Mouse (Mus musculus): Measurements from ENCODE around the gene Ier5. TPM values are rescaled to one million over a fixed set of nuclear protein-coding genes. Genes with fewer than 3 reads are reported as not detected.

Ier5 gene
- total and polyA plus RNA-seq, 3 experiments: 47.7 to 59.3 (median 58.8) TPM

DNA sequence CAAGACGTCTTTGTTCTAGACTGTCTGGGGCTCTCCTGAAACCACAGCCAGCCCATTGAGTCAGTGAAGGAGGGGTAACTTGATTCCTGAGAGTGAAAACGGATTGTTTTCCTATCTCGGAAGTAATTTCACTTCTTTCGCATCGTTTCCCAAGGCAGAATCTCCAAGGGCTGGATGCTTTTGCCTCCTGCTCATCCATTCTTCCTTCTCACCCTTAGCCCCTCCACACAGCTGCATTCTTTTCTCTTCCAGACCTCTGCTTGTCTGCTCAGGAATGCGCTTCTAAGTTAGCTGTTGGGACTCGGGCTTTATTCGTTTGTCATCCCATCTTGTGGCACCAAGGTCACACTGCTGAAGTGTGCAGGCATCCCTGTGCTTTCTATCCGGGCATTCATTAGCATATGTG, 46.7 kb downstream of the Ier5 start:
- Histone ChIP-seq H3K4me1 (ENCODE audit: control insufficient read depth in 1 of 2, insufficient read depth in 2 of 2) (peaks cover 44 to 80% of the 10 kb centered on the region in 2 experiments), H3K27me3 (replicated peaks) (no peaks in the 10 kb centered on the region), H3K36me3 (replicated peaks in 1 of 2; ENCODE audit: control insufficient read depth in 1 of 2, insufficient read depth in 1 of 2, low read length in 1 of 2) (no peaks in the 10 kb centered on the region), H3K27ac (ENCODE audit: insufficient read depth, low read depth) (no peak overlapping the region), H3K4me2 (ENCODE audit: insufficient read depth, low read depth, poor library complexity, severe bottlenecking) (peak overlapping the region; percentile 64; the same call in 1 of the 2 replicates), H3K9ac (ENCODE audit: insufficient read depth, low read depth) (no peak overlapping the region), H3K79me2 (replicated peaks; ENCODE audit: control insufficient read depth, extremely low read depth, insufficient read depth, poor library complexity, severe bottlenecking) (no peaks in the 10 kb centered on the region; the same call in 1 of the 2 replicates), H3K4me3 (replicated peaks in 1 of 3; ENCODE audit: low read depth in 2 of 3, low read length in 2 of 3, poor library complexity in 1 of 3) (no peak overlapping the region), H3K9me3 (replicated peaks; ENCODE audit: low read length) (no peaks in the 10 kb centered on the region)
- TF ChIP-seq MAX (IDR thresholded peaks at IDR 0.05; ENCODE audit: low read length): no peak
- TF ChIP-seq E2F4 (IDR thresholded peaks at IDR 0.05; ENCODE audit: insufficient replicate concordance, low read depth, low read length): no peak
- TF ChIP-seq NRF1 (IDR thresholded peaks at IDR 0.05; ENCODE audit: low read depth, low read length): no peak
- no peak for TF ChIP-seq JUND (conservative IDR thresholded peaks at IDR 0.05; ENCODE audit: low read depth, low read length)
- TF ChIP-seq BHLHE40 (IDR thresholded peaks at IDR 0.05; ENCODE audit: low read depth, low read length): no peak
- TF ChIP-seq ZMIZ1 (IDR thresholded peaks at IDR 0.05; ENCODE audit: low read depth, low read length): no peak
- no peak for TF ChIP-seq TCF12 (IDR thresholded peaks at IDR 0.05; ENCODE audit: low read depth, low read length)
- TF ChIP-seq USF1 (IDR thresholded peaks at IDR 0.05; ENCODE audit: low read depth, low read length): no peak
- TF ChIP-seq RCOR1 (conservative IDR thresholded peaks at IDR 0.05; ENCODE audit: low read depth, low read length): no peak
- TF ChIP-seq NELFE (IDR thresholded peaks at IDR 0.05; ENCODE audit: low read depth, low read length): no peak
- no peak for TF ChIP-seq ZC3H11A (IDR thresholded peaks at IDR 0.05; ENCODE audit: low read depth, low read length)
- TF ChIP-seq SMC3 (IDR thresholded peaks at IDR 0.05; ENCODE audit: low read depth, low read length): no peak
- no peak for TF ChIP-seq GABPA (IDR thresholded peaks at IDR 0.05; ENCODE audit: insufficient replicate concordance, low read depth, low read length)
- no peak for TF ChIP-seq EP300 (IDR thresholded peaks at IDR 0.05; ENCODE audit: low read length)
- TF ChIP-seq HCFC1 (IDR thresholded peaks at IDR 0.05; ENCODE audit: low read depth, low read length): no peak
- no peak for TF ChIP-seq TBP (conservative IDR thresholded peaks at IDR 0.05; ENCODE audit: low read depth, low read length)
- TF ChIP-seq JUN (IDR thresholded peaks at IDR 0.05; ENCODE audit: insufficient read depth, low read depth, low read length): no peak
- no peak for TF ChIP-seq ZNF384 (IDR thresholded peaks at IDR 0.05; ENCODE audit: low read depth, low read length)
- no peak for TF ChIP-seq MAFK (IDR thresholded peaks at IDR 0.05; ENCODE audit: insufficient replicate concordance, low read length)
- in situ Hi-C loops (cut with MboI; ENCODE audit: low pct_ligation_motif_present, low pct_unique_long_range_greater_than_20kb, low sequenced_read_pairs) (loop anchor here (5.0 kb wide), 2 partner anchors 35 to 85 kb away; no protein-coding TSS in a partner anchor), dilution Hi-C loops (cut with MboI; ENCODE audit: extremely low pct_ligation_motif_present, extremely low pct_unique_long_range_greater_than_20kb, low sequenced_read_pairs) (no loop called here)
- no peak for DNase-seq (ENCODE audit: extremely low read depth)

DNA sequence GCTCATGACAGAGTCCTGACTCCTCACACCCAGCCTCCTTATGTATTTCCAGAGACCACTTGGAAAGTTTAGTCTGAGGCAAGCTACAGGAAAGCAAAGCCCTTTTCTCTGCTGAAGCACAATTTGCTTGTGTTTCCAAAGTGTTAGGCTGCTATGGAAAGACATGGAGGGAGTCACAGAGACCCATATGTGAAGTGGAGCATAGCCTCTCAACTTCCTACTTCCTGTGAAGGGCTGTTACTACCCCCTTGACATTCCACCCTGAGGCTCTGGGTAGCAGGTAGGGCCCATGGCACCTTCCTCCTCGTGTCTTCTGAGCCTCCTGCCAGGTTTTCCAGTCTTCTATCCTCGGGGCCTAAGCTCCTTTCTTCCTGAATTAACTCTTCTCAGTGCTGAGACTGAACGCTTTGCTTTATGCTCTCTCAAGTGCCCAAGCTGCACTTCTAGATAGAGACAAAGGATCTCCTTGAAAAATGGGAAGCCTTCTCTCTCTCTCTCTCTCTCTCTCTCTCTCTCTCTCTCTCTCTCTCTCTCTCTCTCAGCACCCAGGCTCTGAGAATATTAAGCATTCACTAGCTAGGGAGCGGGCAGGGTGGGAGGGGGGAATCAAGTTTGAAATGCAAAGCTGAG, 47.2 kb downstream of the Ier5 start:
- peak overlapping the region; percentile 92 for H3K27ac ChIP-seq (ENCODE audit: insufficient read depth, low read depth)
- TF ChIP-seq RAD21 (IDR thresholded peaks at IDR 0.05; ENCODE audit: low read depth, low read length) (no peak), USF1 (IDR thresholded peaks at IDR 0.05; ENCODE audit: low read depth, low read length) (no peak), SMC3 (IDR thresholded peaks at IDR 0.05; ENCODE audit: low read depth, low read length) (no peak), NELFE (IDR thresholded peaks at IDR 0.05; ENCODE audit: low read depth, low read length) (no peak), IRF4 (IDR thresholded peaks at IDR 0.05; ENCODE audit: low read depth, low read length) (0 out of 2 replicates have a peak, but pooled peaks have one; percentile 19), ELF1 (IDR thresholded peaks at IDR 0.05; ENCODE audit: low read depth, low read length) (peak; percentile 52)
- peak overlapping the region; percentile 13; the same call in 1 of the 2 replicates for H3K9ac ChIP-seq (ENCODE audit: insufficient read depth, low read depth)
- H3K9me3 ChIP-seq (replicated peaks; ENCODE audit: low read length): no peaks in the 10 kb centered on the region
- no peaks in the 10 kb centered on the region; the same call in 1 of the 2 replicates for H3K79me2 ChIP-seq (replicated peaks; ENCODE audit: control insufficient read depth, extremely low read depth, insufficient read depth, poor library complexity, severe bottlenecking)
- H3K4me3 ChIP-seq (replicated peaks in 1 of 3; ENCODE audit: low read depth in 2 of 3, low read length in 2 of 3, poor library complexity in 1 of 3): no peak overlapping the region
- in situ Hi-C loops (cut with MboI; ENCODE audit: low pct_ligation_motif_present, low pct_unique_long_range_greater_than_20kb, low sequenced_read_pairs): loop anchor here (5.0 kb wide), 2 partner anchors 35 to 85 kb away; no protein-coding TSS in a partner anchor
- dilution Hi-C loops (cut with MboI; ENCODE audit: extremely low pct_ligation_motif_present, extremely low pct_unique_long_range_greater_than_20kb, low sequenced_read_pairs): no loop called here
- no peaks in the 10 kb centered on the region for H3K27me3 ChIP-seq (replicated peaks)
- H3K4me1 ChIP-seq (ENCODE audit: control insufficient read depth in 1 of 2, insufficient read depth in 2 of 2): peaks cover 42 to 75% of the 10 kb centered on the region in 2 experiments
- no peaks in the 10 kb centered on the region for H3K36me3 ChIP-seq (replicated peaks in 1 of 2; ENCODE audit: control insufficient read depth in 1 of 2, insufficient read depth in 1 of 2, low read length in 1 of 2)
- peak overlapping the region; percentile 64 for H3K4me2 ChIP-seq (ENCODE audit: insufficient read depth, low read depth, poor library complexity, severe bottlenecking)
- no peak for DNase-seq (ENCODE audit: extremely low read depth)
